Mouse (Mus musculus) lung, adult 2 months (tissue): ENCODE data around the gene Adam19.

Experiments used
- CTCF ChIP-seq: fragments of 200-500 bp; IDR thresholded peaks from 2 replicates; pipeline ENCODE4 v1.5.1; 2011; ENCODE audit warnings: mild to moderate bottlenecking, low read length, control low read depth; ENCODE audit not compliant: insufficient read depth
- POLR2A ChIP-seq: fragments of 200-500 bp; IDR thresholded peaks from 2 replicates; pipeline ENCODE4 v1.6.1; 2011; ENCODE audit warnings: low read depth, mild to moderate bottlenecking, control low read depth, low read length, borderline replicate concordance; ENCODE audit errors: extremely low read depth

DNA sequence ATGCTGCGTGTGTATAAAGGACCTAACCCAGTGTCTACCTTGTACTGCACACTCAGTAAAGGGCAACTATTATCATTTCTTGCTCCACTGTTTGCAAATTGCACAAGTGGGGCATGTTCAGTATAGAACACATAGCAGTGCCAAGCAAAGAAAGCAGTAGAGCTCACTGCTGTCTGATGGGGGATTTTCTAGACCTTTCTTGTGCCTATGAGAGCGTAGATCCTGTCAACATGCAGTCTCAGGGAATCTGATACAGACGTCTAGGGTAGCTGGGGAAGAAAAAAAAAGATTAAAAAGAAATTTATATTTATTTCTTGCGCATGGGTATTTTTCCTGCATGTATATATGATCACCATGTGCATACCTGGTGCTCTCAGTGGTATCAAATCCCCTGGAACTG is 14.4 kb downstream of the Adam19 start:
- TF ChIP-seq POLR2A, result no peak
- TF ChIP-seq CTCF, result no peak
